Mouse (Mus musculus): ENCODE results near the gene H2-M5.
A peak's percentile ranks its signal among the peaks of the same experiment; 100 is the strongest.
"Not testable (repeated sequence)": the region's sequence is repeated elsewhere in the genome, so short reads cannot be mapped to it uniquely, and the experiment has no call there.

Gene H2-M5

DNA sequence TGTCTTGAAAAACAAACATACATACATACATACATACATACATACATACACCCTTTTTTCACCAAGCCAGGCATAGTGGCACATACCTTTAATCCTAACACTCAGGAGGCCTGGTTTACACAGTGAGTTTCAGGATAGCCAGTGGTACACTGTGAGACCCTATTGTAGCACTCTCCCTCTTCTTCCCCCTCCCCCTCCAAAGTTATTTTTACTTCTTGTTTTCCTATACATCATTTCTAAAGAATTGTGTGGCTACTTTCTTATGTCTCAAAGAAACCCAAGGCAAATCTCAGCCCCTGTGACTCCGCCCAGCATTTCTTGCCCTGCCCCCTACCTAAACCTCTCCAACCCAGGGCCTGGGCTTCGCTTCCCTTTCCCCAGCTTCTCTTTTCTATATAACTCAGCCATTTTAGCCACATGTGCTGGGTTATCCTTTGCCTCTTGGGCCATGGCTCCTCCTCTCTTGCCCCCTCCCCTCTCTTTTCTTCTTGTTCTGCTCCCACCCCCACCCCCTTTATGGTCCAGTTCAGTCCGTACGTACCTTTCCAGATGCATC is 4.5 kb upstream of the H2-M5 start:
- no peak for DNase-seq (ENCODE audit: low spot score)

DNA sequence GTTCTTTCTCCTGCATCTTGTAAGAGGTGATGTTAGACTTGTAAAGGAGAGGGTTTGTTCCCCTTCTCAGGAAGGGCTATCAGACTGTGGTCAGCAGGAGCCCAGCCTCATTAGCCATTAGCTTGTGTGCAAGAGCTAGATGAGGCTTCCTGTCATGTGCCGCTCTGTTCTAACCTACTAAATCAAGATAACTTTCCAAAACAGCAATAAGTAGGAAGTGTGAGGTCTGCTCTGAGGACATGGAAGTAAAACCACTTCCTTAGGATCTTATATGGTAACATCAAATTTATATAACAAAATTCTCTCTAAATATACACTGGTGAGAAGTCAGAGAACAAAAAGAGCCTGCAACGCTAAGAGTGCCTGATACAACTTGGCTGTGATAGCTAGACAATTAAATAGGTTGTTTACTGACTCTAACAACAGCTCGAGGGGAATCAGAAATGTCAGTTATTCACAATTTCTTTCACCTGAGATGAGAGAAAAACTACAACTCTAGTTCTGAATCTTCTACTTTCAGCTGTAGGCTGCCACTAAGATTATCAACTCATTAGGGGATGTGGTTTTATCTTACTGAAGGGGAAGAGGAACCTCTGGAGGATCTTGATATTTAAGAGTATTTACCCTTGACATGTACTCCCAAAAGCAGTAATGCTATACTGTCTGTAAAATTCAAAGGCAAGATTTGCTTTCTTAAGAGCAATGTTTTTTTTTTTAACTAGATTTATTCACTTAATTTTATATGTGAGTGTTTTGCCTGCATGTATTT is 3.2 kb upstream of the H2-M5 start:
- DNase-seq (ENCODE audit: low spot score) = no peak

DNA sequence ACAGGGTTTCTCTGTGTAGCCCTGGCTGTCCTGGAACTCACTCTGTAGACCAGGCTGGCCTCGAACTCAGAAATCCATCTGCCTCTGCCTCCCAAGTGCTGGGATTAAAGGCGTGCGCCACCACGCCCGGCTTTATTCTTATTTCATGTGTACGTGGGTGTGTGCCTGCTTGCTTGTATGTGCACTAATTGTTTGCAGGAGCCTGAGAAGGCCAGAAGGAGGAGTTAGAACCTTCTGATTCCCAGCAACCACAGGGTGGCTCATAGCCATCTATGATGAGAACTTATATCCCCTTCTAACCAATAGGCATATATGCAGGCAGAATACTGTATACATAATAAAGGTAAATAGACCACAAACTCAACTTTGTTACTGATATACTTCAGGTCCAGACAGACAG is 1.3 kb upstream of the H2-M5 start:
- DNase-seq (ENCODE audit: low spot score) = not testable (repeated sequence)

DNA sequence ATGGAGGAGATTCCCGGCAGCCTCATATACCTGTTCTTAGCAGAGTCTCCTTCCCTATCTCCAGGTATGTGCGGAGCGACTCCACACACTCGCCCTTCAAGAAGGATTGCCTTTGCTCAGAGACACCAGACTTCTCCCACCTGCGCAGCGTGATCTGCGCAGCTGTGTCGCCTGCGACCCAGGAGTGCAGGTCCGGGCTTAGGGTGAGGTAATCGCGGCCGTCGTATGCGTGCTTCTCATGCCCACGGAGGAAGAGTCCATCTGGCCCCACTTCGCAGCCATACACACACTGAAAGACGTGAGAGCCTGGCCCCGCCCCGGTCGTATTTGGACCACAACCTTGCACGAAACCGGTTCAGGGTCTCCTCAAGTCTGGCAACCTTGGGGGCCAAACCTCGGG is 862 bp downstream of the H2-M5 start:
- no peak for DNase-seq (ENCODE audit: low spot score)

DNA sequence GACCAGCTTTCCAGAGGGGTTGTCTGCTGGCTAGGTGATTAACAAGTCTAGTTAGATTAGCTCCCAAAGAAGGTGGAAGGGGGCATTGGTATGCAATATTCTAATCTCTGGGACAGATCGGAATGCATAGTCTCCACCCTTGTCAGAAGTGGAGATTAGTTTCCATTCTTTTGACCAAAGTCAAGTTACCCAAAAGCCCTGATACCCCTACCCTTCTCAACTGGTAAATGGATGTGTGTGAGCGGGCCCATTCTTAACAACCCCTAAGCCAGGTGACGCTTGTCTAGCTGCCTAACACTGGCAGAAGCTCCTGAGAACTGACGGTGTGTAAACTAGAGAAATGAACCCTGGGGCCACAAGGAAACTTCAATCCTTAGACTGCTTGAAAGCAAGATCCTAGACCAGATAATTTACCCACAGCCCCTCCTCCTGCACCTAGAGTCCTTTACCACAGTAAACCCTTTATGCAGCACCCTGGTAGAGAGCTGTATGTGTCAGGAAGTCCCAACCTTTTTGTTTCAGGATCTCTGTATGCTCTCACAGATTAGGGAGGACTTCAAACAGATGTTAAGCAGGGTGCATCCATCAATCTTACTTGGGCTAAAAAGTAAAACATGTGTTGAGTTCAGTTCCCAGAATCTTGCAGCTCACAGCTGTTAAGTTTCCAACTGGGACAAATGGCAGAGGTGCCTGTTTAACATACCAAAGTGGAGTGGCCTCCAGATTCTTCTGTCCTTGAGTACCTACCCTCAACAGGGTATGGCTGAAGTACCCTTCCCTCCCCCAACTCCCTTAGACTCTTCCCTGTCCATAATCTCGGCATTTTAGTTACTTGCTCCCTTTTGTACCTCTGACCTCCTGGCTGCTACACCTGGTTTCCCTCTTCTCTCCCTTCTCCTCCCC is 6.8 kb downstream of the H2-M5 start:
- DNase-seq (ENCODE audit: low spot score) = no peak

DNA sequence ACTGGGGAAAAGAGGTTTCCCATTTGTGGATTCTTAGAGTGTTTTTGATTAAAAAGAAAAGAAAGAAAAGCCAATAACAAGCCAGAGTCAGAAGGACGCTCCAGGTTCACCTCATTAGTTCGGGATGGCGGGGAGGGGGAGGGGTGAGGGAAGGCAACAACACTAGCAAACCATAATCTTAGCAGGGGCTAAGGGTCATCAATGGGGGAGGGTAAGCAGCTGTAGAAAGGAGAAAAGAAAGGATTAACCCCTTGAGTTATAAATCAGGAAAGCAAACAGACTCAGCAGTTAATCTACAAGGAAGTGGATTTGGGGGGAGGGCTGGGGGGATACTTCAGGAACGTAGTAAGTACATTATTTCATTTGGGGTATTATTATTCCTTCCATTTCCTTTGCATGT is 7.5 kb downstream of the H2-M5 start:
- no peak for DNase-seq (ENCODE audit: low spot score)

DNA sequence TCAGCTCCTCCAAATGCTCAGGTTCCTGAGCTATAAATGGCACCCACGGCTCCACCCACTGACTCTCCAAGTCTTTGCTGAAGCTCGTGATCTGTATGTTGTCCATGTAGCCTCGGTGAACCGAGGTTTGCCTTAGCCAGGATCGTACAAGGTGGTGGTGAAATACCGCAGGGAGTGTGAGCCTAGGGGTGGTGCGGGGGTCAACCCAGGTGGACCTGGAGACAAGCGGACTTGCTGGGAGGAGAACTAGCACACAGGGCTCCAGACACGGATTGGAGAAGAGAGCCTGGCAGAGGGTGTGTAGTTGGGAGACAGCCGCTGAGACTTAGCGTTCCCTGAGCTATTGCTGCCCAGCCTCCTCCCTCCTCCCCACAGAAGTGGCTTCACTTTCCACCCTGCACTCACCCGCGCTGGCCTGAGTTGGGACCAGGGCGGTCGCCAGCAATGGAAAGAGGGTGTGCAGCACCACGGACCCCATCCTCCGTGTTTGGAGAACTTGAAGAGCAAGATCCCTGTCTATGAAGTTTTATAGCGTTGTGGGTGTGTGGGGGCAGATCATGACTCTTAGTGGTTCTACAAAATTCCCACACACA is 8.0 kb downstream of the H2-M5 start, which contains the start of gene 2410137M14Rik:
Gene 2410137M14Rik, minus strand, starts transcription at position 17 of the 593 bp plus-strand sequence.
- no peak for DNase-seq (ENCODE audit: low spot score)

DNA sequence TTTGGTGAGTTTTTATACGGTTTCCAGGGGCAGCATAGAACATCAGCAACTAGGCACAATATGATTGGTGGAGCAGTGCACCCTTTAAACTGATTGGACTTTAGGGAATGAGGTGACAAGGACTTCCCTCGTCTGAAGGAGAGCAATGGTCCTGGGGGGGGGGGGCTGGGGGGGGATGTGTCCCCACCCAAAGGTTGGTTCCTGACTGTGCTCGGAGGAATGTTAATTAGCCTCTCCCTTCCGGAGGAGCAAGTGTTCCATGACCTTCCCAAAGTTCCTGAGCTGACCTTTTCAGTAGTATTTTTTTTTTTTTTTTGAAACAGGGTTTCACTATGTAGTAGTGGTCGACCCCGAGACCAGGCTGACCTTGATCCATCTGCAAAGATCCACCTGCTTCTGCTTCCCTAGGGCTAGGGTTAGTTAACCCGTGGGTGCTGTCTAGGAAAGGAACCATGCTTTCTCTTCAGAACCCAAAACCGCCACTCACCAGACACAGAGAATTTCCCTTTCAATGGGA is 16.0 kb downstream of the H2-M5 start:
- no peak for DNase-seq (ENCODE audit: low spot score)

DNA sequence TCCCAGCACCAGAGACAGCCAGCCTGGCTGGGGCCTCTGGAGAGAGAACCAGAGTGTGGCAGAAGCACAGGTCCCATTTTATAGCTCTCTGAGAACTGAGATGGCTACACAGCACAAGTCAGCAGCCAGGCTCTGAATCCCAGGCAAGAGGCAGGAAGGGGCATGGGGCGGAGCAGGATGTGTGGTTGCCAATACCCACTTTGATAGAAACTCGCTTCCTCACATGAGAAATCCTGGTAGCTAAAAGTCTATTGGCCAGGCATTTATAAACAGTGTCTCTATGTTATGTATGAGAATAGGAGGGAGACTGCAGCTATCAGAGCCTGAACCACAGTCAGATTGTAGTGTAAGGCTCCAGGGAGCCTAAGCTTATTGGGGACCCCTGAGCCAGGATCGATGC is 16.5 kb downstream of the H2-M5 start:
- DNase-seq (ENCODE audit: low spot score) = no peak

DNA sequence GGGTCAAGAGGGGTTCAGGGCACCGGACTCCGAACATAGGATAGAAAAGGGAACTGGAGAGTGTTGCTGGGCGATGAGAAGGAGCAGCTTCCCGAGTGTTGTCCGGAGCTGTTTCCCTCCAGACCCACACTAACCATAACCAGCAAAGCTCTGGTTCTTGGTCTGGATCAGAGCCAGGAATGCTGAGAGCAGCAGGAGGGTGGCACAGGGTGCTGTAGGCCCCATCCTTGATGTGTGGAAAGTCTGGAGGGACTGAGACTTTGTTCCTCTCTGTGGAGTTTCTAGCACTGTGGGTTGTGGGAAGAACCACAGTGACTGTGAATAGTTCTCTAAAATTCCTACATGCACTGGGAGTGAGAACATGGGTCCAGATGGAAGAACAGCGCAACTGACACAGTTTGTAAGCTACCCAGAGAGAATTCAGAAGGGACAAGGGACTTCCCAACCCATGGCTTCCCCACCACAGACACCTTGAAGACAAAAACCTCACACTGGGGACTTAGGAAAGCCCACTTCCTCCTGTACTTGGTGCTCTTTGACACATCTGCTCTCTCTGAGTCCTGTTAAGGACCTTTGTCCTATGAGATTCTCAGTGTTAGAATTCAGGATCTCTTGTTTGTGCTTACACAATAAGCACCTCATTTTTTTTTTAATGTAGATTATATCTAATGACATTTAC is 18.0 kb downstream of the H2-M5 start:
- DNase-seq (ENCODE audit: low spot score) = no peak

DNA sequence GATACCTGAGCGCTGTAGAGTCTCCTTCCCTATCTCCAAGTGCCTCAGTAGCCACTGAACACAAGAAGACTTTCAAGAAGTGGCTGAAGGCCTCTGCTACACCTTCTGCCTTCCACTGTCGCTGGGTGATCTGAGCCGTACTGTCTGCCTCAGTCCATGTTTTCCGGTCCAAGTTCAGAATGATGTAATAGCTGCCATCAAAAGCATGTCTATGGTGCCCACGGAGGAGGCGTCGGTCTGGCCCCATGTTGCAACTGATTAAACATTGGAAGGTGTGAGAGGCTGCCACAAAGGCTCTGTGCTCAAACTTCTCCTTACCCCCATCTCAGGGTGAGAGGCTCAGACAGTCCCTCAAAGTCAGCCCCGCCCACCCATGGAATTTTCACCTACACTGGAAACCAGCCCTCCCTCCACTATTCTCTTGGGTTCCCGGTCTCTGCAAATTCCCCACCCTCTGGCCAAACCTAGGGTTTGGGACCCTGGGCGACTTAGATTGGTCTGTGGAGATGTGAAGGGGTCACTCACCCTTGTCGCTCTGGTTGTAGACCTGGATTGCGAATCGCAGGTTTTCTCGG is 18.9 kb downstream of the H2-M5 start:
- DNase-seq (ENCODE audit: low spot score) = no peak

DNA sequence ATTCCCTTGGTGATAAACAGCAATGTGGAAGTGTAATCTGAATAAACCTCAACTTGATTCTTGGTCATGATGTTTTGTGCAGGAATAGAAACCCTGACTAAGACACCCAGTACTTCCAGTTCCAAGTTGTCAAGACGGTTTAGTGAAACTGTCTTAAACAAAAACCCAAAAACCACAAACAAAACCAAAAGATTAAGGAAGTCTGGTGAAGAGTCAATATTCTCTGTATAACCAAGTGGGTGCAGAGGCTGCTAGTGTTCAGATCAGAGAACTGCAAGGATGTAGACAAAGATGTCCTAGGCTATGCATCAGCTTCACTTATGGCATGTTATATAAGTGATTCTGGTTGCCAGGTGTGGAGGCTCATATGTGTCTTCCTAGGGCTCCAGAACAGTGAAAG is 22.5 kb downstream of the H2-M5 start:
- DNase-seq (ENCODE audit: low spot score) = no peak

DNA sequence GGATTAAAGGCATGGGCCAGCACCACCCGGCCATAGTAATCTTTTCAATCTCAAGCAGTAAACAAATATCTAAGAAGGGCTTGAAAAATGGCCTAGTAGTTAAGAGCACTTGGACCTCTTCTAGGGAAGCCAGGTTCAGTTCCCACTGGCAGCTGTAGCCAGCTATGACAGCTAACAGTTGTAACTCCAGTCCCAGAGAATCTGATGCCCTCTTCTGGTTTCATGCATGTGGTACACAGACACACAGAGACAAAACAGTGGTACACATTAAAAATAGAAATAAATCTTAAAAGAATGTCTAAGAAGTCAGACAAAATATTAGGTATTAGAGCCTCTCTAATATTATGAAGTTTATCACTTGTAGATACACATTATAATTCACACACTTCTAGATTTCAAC is 28.2 kb downstream of the H2-M5 start:
- DNase-seq (ENCODE audit: low spot score) = no peak

DNA sequence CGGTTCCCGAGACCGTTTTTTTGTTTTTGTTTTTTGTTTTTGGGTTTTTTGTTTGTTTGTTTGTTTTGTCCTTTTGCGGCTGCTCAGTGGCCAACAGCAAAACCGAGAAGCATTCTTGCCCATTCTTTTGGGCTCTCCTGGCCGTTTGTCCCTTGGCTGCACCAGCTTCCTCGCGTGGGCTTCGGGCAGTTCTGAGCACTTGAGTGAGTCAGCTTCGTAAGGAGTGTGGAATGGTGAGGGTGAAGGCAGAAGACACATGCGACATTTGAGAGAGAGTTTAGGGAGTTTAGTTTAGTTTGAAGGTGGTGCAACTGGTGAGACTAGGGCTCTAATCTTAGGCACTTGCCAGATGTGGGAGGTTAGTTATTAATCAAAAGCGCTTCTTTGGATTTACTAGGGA is 30.5 kb downstream of the H2-M5 start:
- no peak for DNase-seq (ENCODE audit: low spot score)

DNA sequence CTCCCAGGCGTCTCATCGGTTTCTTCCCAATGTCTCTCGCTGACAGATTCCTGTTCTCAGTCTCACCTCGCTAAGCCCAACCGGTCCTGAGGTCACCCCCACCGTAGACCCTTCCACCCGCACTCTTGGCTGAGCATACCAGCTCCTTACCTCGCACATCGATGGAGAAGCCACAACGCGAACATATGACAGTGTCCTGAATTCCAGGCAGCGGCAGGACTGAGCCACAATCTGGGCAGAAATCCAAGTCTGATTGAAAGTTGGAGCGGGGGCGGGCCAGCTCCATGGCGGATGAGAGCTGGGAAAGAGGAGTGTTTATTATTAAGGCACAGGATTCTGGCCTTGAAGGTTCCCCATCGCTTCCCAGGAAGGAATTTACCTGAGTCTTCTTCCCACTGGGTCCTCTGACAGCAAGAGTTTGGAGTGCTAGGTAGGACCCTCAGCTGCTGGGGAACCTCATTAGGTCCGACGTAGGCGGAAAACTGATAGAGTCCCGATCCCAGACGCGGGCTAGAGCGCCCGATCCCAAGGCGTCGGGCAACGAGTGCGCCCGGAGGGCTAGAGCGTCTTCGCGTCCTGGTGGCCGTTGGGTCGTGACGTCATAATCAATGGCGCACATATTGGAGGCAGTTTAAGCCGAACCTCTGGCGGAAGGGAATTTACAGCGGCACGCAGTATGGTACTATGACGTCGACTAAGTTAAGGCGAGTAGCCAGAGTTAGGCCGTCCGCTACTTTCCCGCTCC is 31.2 kb downstream of the H2-M5 start, which contains the start of the genes Znrd1 and Znrd1as:
Gene Znrd1, minus strand, starts transcription at position 561 of the 745 bp plus-strand sequence.
Gene Znrd1as, plus strand, starts transcription at position 594 of the 745 bp plus-strand sequence.
- peak; percentile 80 for DNase-seq (ENCODE audit: low spot score)

DNA sequence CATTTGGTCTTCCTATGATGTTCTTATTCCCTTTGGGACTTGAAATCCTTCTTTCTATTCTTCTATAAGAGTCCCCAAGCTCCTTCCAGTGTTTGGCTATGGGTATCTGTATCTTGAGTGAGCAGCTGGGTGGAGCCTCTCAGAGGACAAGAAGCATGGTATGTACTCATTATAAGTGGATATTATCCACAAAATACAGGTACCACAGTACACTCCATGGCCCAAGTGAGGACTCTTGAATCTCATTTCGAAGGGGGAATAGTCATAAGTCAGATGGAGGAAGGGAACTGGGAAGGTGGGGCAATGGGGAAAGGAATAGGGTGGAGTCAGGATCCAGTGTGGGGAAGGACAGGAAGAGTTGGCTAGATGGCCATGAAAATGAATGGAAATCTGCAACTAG is 36.3 kb downstream of the H2-M5 start:
- DNase-seq (ENCODE audit: low spot score) = no peak

DNA sequence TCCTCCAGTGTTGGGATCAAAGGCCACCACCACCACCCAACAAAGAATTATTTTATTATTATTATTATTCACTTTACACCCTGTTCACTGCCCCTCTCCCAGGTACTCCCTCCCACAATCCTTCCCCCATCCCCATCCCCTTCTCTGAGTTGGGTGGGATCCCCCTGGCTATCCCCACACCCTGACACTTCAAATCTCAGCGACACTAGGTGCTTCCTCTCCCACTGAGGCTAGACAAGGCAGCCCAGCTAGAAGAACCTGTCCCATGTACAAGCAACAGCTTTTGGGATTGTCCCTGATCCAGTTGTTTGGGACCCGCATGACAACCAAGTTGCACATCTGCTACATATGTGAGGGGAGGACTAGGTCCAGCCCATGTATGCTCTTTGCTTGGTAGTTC is 36.7 kb downstream of the H2-M5 start:
- DNase-seq (ENCODE audit: low spot score) = no peak

DNA sequence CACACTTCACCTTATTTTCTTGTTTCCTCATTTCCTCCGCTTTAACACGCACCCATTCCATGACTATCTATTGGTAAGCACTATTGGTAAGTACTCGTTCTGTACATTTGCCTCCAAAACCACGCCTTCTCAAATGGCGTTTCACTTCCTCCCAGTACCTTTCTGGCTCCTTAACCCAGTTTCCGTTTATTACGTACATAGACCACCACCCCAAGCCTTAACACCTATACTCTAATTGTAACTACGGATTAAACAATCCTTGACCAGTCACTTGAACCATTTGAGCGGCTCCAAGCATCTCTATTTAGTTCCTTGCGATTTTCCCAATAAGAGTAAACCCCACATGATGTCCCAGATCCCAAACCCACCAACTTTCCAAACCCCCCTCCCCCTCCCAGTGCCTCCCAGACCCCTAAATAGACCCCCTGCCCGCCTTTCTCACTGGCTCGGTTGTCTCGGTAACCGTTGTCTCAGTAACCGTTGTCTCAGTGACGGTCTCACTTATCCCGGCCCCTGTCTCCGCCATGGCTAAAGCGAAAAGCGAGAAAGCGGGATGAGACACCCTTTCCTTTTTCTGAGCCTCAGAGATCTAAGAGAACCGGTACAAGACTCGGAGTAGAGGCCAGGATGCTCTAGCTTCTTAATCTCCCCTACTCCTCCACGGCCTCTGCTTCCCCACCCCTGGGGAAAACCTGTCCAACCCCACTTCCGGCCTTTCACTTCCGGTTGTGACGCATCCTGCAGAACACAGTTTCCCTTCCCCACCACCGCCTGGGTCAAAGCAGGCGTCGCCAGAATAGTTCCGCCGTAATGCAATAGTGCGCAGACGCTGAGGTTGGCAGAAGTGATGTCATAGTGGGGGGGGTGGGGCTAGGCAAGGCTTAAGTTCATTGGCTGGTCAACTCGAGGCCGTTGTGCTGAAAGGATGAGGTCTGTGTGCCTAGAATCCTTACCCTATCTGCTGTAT is 38.1 kb downstream of the H2-M5 start, which contains the start of gene Ppp1r11:
Gene Ppp1r11, minus strand, starts transcription at position 761 of the 967 bp plus-strand sequence.
- DNase-seq (ENCODE audit: low spot score) = peak; percentile 86

DNA sequence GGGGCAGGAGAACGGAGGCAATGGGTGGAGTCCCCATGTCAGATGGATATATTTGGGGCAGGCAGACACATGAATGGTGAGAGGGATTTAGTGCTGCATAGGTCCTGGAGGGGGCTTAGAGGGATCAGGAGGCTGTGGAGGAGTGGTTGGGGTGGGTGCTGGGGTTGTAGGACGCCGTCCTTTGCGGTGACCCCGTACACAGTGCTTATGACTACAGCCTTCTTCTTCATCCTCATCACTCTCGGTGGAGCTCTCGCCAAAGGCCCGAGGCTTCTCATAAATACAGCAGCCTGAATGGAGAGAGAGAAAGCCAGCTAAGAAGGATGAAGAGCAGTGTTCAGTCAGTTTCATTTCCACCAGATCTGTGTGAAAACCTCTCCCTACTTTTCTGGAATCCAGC is 40.1 kb downstream of the H2-M5 start:
- no peak for DNase-seq (ENCODE audit: low spot score)
